Mouse (Mus musculus) kidney, adult 11 months (tissue): ENCODE data around the gene Dicer1.
"Not testable (repeated sequence)": the region's sequence is repeated elsewhere in the genome, so short reads cannot be mapped to it uniquely, and the experiment has no call there.

Experiments
- DNase-seq: peaks from one replicate; pipeline ENCODE4 v3.0.0; 2022

Dicer1 gene

DNA sequence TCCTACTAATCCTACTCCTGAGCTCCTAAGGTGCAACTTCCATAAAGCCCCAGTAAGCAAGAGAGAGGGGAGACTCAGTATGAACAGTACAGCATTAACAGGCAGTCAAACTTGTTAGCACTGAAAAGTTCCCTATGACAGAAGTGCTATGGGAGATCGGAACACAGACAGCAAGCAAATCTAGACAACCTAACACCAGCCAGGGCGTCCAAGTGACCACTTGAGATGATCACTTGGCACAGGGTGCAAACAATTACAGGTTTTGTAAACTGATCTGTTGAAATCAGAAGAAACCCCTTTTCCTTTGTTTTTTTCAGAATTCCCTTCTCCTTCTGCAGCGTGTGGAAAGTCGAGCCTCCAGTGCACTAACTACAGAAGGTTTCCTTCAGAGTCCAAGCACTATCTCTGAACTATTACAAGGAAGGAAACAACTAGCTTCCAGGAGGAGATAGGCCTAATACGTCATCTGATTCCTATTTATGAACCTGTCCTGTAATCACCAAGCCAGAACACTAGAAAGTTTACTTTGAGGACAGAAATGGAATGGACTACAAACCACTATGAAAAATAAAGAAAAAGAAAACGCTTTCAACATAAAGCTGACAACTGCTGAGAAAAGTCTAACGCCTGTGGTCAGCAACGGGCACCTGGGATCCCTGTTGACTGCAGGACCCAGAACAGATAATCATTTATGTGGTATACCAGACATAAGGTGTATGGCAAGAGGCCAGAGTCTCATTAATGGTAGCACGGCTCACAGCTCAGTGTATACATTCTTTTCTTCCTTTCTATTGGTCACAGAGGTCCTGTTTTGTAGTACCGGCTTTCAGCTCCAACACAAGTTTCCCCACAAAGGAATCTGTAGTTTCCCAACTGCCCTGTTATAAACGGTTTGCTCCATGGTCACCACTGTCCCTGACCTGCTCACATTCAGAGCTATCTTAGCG is 10.6 kb downstream of the Dicer1 start:
- DNase-seq, result no peak

DNA sequence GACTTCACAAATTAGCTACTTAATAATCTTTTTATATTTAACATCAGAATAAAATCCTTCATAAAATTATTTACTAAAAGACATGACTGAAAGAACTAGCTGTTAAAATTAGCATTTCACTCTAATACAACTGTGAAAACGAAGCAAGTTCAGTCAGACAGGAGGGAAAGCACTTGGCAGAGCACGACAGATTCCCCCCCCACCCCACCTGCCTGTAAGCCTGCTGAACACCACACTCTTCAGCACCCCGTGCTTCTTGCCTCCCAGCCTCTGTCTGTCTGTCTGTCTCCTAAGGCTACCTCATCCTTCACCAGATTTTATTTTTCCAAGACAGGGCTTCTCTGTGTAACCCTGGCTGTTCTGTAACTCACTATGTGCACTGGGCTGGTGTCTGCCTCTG is 12.8 kb downstream of the Dicer1 start:
- DNase-seq, result no peak

DNA sequence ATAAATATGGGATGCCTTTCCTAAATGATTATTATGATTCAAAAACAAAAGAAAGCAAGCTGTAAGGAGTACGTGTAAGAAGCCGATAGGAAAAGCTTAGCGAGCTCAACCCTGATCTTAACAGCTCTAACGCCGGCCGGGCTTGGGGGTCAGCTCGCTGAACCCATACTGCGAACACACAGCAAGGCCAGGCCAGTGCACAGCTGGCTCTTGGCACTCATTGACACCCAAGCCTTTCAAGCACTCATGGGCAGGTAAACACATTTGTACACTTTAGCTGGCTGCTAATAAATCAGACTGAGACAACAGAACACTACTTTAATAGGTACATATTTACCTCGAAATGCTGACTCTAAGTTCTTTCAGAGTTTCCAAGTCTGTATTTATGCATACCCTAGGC is 13.3 kb downstream of the Dicer1 start:
- DNase-seq, result peak; percentile 26

DNA sequence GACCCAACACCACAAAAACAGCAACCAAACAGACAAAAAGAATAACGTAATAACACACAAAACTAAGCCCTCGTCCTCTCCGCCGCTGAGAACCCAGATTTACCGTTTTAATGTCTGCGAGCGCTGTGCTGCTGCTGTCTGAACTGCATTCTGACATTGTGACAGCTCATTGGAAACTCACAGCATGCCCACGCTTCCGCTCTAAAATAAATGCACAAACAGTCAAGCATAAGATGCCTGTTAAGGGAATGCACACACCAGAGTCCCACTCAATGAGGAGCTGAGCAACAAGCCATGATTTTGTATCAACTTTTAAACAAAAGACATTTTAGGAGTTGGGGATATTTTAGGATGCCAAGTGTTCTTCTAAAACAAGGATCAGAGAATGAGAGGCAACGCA is 14.1 kb downstream of the Dicer1 start:
- DNase-seq, result no peak

DNA sequence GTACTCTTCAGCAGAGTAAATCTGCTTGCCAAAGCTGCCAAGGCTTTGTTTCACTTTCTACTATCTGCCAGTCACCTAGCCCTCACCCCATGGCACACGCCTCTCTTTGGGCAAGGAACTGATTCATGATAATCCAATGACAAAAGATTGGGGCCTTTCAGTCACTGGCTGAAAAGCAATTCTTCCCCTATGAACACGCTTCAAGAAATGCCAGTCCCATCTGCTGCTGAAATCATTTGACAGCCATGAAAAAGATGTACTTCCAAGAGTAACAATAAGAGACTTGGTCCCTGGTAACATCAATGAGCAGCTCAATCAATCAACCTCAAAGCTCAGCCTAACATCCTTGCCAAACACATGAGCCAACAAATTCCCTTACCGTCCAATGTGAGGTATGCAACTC is 15.8 kb downstream of the Dicer1 start:
- no peak for DNase-seq

DNA sequence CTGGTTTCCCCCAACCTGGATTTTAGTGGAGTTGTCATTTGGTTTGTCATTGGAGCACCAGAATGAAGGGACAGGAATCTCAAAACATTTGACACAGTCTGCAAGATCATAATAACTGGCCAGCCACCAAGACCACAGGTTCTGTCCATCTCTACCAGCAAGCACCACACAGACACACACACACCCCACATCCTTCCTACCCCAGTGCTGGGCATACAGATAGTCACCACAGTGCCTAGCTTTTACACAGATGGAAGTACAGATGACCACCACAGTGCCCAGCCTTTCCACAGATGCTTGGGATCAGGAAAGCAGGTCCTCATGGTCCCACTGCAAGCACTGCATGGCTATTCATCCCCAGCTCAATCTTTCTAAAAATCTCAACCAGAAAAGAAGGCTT is 18.6 kb downstream of the Dicer1 start:
- no peak for DNase-seq

DNA sequence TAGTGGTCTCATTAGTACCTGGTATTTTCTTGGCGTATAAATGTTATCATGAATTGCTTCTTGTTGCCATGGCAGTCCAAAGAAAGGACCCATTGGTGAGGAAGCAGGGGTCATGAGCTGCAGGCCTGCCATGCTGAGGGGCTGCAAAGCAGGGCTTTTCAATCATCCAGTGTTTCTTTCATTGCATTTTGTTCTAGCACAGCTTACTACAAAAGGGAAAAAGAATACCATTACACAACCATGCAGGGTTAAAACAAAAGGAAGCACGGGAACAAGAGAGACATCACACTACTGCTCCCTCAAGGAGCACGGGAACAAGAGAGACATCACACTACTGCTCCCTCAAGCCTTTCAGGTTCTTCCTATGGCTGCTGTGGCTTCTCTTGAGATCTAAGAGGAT is 20.0 kb downstream of the Dicer1 start:
- DNase-seq, result no peak

DNA sequence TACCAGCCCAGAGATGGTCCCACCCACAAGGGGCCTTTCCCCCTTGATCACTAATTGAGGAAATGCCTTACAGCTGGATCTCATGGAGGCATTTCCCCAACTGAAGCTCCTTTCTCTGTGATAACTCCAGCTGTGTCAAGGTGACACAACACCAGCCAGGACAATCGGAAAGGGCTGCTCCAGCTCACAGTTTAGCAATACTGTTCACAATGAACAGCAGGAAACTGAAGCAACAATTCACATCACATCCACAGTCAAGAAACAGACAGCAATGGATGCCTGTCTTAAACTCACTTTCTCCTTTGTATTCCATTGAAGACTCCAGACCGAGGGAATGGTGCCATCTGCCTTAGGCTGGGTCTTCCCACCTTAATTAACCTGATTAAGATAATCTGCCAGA is 25.3 kb downstream of the Dicer1 start:
- DNase-seq, result not testable (repeated sequence)

DNA sequence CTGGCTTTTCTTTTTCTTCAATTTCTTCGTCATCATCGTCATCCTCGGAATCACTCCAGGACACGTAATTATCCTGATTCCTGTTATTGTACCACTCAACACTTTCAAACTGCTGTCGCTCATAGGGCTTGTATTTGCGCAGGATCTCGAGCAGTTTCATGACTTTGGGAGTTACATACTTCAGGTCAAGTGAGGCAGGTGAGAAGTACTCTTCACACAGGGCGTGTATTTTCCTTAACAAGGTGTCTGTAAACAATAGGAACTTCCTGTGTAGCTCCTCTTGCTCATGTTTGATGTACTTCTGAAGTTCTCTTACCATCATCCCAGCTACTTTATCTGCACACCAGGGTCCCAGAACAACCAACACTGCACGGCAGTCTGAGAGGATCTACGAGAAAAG is 29.7 kb downstream of the Dicer1 start:
- no peak for DNase-seq

DNA sequence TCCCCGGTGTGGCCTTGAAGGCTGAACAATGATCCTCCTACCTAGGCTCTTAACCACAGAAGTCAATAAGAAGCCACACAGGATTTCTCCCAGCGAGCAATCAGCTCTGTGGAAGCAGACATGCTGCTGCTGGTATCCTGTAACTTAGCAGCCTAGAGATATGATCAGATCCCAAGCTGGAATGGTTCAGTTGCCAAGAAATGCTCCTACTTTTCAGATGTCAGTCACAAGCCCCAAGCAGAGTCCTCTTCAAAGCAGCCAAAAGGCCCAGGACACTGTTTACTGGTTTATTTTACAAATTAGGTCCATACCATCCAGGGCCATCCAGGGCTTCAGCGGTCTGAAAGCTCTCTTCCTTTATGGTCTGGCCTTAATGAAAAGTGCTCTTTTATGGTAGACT is 30.7 kb downstream of the Dicer1 start:
- DNase-seq, result no peak

DNA sequence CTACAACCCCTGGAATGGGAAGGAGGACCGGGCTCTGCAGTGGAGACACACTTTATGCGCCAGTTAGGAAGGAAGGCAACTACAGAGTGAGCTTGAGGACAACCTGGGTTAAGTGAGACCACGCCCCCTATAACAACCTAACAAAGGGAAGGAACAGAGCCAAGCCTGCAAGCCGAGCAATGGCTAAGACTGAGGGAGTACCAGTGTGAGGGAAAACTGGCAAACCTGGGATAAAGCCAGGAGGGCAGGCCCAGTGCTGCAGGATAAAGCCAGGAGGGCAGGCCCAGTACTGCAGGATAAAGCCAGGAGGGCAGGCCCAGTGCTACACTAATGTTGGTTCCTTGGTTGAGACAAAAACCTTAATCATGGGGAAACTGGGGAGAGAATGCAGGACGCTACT is 32.8 kb downstream of the Dicer1 start:
- DNase-seq, result no peak

DNA sequence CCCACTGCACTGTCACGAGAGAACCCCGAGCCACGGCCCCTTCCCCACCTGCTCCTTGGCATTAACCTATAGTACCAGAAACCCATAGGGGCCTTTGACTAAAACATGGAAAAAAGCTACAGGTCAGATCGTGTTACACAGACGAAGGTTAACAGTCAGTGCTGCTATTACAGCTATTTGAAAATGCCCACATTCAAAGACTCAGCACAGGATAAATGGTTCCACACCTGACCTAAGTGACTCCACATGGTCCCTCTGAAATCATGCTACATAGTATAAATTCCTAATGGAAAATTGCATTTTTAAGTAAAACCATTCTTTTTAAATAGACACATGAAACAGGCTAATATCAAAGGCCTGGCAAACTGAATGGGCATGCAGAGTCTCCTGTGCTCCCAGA is 35.3 kb downstream of the Dicer1 start:
- no peak for DNase-seq

DNA sequence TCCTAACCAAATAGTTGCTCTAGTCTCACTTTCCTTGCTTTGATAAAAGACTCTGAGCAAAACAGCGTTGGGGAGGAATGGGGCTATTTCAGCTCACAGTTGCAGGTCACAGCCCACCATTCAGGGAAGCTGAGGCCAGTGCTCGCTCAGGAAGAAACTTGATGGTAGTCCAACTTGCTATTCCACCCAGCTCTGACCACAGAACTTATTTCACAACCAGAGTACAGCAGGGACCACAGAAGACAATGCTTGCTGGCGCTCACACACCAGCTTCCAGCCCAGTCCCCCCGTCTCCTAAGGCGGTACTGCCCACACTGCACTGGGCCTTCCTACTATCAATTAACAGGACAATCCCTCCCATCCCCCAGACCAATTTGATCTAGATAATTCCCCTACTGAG is 36.3 kb downstream of the Dicer1 start:
- no peak for DNase-seq

DNA sequence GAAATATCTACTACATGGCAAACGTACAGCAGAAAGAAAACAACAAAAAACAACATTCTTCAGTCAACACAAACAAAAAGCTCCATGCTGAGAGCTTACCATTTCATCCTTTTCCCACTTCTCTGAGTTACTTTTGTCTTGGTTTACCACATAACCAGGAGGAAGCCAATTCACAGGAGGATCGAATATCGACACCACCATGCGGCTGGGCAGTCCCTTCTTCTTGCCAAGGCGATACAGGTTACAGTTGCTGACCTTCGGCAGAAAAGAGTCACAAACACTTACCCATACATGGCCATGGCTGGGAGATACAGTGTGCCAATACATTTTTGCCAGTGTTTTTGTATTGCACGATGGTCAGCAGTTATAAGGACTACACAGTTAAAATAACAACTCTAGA is 51.5 kb downstream of the Dicer1 start:
- DNase-seq, result no peak

DNA sequence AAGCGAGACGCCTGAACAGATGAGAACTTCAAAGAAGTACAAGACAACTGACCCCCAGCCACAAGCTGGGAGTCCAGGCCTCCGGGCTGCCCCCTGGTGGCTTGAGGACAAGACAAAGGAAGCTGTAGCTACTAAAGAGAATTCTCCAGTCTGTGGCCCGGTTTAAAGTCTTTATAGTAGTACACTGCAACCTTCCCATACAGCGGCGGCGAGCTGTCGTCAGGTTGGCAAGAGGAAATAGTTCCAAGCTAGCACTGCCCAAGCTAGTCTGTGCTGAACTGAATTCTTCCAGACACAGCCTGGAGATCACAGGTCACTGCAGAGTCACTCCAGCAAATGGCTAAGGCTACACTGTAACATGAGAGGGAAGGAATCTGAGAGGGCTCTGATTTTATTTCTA is 52.0 kb downstream of the Dicer1 start:
- DNase-seq, result peak; percentile 10

DNA sequence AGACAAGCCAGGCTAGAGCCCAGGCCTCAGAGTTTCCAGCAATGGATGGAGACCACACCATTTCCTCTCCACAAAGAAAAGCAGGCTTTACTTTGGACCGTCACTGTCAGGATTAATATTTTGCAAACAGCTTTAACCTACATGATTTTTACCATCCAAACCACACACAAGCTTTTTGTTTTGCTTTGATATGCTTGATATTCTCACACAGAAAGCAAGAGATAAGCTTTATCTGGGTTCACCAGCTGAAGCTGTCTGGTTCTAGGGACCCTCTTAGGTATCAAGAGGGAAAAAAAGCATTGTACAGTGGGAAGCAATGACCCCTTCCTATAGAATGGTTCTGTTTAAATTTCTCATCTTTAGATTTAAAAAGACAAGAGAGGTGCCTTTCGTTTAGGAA is 56.2 kb downstream of the Dicer1 start:
- no peak for DNase-seq

DNA sequence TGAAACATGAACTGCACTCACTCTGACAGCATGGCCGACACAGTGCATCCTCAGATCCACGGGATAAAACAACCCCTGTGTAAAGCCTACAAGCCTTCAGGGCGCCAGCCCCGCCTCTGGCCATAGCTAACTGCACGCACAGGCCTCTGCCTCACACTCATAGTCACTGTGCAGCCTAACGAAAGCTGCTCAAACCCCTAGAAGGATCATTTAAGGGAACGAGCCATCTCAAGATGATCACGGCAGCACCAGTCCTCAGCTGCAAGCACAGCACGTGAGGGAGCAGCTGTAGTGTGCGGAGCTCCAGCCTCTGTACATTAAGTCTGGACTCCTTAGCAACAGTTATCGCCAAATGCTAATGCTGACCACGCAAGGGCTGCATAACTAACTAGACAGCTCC is 58.9 kb downstream of the Dicer1 start:
- DNase-seq, result no peak

DNA sequence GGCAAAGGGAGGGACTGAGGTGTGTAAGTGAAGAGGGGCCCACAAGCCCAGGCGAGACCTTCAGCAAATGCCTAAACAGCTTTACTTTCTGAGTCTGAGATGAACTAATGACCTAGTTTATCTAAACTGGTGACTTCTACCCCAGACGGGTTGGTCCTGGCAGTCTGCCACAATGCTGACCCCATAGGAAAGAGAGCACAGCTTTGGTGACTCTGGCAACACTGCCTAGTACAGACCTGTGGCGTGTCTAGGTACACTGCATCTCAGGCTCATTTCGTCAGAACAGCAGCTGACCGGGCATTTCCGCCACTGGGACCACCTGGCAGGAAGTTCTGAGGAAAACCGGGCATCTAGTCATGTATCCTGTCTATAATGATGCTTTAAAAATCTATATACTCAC is 61.3 kb downstream of the Dicer1 start:
- no peak for DNase-seq

DNA sequence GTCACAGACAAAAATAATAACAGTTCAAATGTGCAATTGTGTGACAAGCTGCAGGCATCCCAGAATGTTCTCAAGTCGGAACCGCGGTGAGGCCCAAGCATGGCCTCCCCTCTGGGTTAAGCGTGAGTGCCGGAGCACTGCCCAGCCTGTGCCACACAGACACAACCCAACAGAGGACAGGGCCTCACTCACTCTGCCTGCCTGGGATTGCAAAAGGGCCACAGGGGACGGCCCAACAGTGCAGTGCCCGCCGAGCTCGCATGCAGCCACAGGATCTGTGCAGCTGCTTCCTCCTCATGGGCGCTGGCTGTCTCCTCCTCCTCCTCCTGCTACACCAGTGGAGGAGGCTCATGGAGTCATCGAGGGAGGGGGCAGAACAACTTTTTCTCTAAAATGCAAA is 62.9 kb downstream of the Dicer1 start:
- no peak for DNase-seq

DNA sequence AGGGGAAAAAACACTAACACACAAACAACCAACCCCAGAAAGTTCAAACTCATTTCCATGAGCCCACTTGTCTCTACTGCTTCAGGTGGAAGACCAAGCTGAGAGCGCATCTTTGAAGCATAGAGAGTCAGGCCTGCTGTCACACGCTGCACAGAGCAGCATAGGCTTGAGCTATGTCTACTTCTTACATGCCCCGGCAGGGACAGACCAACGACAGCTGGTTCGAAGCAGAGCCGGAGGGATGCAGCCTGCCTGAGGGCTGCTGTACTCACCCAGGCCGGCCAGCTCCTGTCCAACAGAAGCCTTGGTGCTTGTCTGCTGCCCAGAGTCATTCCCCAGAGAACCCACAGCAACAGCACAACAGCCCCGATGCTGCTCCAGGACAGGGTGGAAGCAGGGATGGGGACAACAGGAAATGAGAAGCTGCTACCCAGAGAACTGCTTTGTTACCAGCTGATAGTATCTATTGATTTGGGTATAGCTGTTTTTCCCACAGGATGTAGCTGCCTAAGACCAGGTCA is 67.3 kb downstream of the Dicer1 start:
- no peak for DNase-seq

DNA sequence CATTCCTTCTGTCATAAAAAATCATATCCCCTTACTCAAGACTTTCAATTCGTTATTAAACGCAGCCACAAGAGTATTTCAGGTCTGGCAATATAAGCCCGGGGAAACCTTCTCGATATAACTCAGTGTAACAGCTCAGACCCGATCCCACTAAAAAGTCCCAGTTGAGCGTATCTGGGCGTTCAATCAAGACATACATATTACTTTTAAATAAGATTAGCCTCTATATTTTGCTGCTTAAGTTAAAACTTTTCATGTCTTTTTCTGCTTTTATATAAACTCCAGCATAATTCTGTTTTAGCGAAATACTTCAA is 72.0 kb downstream of the Dicer1 start:
- DNase-seq, result no peak

DNA sequence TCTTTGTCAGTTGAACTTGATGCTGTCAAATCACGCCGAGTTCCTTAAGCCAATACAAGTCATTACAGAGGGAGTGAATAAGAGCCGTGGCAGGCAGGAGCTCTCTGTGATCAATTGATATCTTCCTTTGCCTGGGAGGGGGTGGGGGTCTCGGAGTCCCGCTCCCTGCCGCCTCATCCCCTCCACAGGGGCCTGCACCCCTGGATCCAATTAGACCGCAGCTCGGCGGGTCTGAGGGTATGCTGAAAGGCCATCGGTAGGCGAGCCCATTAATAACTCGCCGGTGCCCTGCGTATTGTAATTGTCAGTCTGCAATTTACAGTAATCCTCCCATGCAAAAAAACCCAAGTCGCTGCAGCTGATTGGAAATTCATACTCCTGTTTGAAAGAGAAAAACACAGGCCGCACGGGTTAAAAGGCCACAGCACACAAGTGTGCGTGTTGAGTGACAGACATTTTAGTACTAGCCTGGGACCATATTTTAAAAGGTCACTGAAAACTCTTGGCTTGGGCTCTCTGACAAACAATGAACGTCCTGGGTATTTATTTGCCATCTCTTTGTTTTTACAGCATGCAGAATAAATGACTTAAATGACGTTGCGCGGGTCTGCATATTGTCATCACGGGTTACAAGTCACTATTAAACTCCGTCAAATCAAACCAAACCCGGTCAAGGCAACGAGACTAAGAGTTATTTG is 72.5 kb downstream of the Dicer1 start:
- DNase-seq, result no peak

DNA sequence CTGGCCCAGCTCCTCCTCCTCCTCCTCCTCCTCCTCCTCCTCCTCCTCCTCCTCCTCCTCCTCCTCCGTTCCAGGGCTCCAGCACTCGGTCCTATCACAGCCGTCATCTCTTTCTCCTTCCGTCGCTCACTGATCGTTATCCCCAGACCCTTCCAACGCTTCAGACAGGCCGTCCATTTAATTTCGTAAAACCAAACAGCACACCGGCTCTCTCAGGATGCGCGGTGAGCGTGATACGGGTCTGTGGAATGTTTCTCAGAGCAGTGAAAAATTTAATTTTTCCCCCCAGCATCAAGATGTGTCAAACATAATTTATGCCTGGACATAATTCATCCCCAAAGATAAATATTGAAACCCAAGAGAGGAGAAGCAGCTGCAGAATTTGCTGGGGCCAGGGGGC is 73.3 kb downstream of the Dicer1 start:
- DNase-seq, result no peak

DNA sequence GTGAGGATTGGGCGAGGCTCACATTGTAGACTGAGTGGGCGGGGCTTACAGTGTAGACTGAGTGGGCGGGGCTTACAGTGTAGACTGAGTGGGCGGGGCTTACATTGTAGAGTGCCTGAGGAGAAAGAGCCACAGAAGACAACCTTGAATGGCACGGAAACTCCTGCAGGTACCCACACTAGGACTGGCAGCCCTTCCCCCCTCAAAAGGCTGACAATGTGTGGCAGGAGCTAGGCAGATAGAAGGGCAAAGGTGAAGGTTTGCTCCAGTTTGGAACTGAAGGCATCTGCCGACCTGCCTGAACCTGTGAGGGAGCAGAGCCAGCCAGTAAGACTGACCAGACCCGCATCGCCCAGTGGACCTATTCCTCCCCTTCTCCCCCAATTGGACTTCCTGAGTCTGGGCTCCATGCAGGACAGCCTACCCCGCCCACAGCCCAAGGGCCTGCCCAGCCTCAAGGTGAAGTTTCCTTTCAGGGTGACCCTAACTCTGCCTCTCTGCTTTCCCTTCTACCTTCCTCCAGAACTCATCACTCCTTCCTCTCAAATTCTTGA is 74.3 kb downstream of the Dicer1 start:
- no peak for DNase-seq
